Mouse (Mus musculus) spleen, adult 2 months (tissue): ENCODE measurements around the gene Ube2cbp.

Experiments used
- CTCF ChIP-seq: fragments of 200-500 bp; IDR thresholded peaks from 2 replicates; pipeline ENCODE4 v1.5.1; 2011; ENCODE audit warnings: mild to moderate bottlenecking, inconsistent platforms; ENCODE audit not compliant: insufficient read depth, insufficient read length, insufficient replicate concordance; ENCODE audit errors: extremely low read depth
- POLR2A ChIP-seq: fragments of 200-500 bp; IDR thresholded peaks from 2 replicates; pipeline ENCODE4 v1.6.1; 2011; ENCODE audit warnings: low read depth, low read length, inconsistent platforms

- no peak for TF ChIP-seq POLR2A
- TF ChIP-seq CTCF, result no peak
Measured at GRCm38 (mm10) chr9:86334357-86334756, 130.4 kb downstream of the Ube2cbp start.
